Mouse (Mus musculus): ENCODE measurements around the gene Npy2r.

DNA sequence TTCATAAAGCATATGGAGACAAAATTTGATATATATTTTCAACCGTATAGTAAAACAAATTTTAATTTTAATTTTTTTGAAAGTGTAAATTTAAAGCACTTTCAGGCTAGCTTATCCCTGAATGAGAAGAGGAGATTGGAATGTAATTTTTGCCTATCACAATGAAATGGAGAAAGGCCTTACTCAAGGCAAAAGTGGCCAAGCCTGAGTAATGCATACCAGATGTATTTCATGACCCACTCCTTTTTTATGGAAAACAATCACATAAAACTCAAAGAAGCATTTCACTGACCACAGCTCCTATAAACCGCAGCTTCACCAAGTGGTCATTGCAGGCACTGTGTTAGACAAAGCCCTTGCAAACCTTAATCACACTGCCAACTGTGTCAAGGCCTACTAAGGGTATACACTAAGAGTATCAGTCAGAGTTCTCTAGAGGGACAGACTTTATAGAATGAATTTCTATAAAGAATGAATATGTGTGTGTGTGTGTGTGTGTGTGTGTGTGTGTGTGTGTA is 8.5 kb upstream of the Npy2r start:
- TF ChIP-seq EP300 (IDR thresholded peaks at IDR 0.05; ENCODE audit: low read depth) (no peak), CTCF (IDR thresholded peaks at IDR 0.05; ENCODE audit: low read depth) (no peak)

All from liver, embryonic 14.5 days (tissue).